Mouse (Mus musculus) liver, postnatal 0 days (tissue): ENCODE data around the gene Comt. TPM values are rescaled to one million over a fixed set of nuclear protein-coding genes. Genes with fewer than 3 reads are reported as not detected.

ENCODE experiments used
- ATAC-seq: fragments of 200-750 bp; cut with Nextera tagmentation; 2 replicates; pipeline ENCODE4 v1.8.0; 2017; ENCODE audit warnings: mild to moderate bottlenecking, moderate library complexity
- DNase-seq: peaks from one replicate; pipeline ENCODE4 v3.0.0-alpha.2; 2016
- H3K27ac ChIP-seq: fragments of 300-500 bp; sonication (generic); 2 replicates; pipeline ENCODE4 v1.5.1; 2014; ENCODE audit warnings: antibody characterized with exemption, moderate library complexity, mild to moderate bottlenecking, low read depth
- H3K27me3 ChIP-seq: fragments of 300-500 bp; sonication (generic); 2 replicates; pipeline ENCODE4 v1.6.1; 2014; ENCODE audit warnings: low read length, control low read depth, mixed read lengths; ENCODE audit not compliant: insufficient read depth
- H3K36me3 ChIP-seq: fragments of 300-500 bp; sonication (generic); replicated peaks from 2 replicates; pipeline ENCODE4 v1.6.1; 2014; ENCODE audit warnings: mild to moderate bottlenecking, control low read depth, low read length, moderate library complexity, mixed read lengths; ENCODE audit not compliant: insufficient read depth
- H3K4me1 ChIP-seq: fragments of 300-500 bp; sonication (generic); 2 replicates; pipeline ENCODE4 v1.6.1; 2014; ENCODE audit warnings: antibody characterized with exemption, mild to moderate bottlenecking, control low read depth; ENCODE audit not compliant: insufficient read depth
- H3K4me2 ChIP-seq: fragments of 300-500 bp; sonication (generic); 2 replicates; pipeline ENCODE4 v1.6.1; 2014; ENCODE audit warnings: low read depth, mild to moderate bottlenecking, low read length, moderate library complexity, mixed read lengths
- H3K4me3 ChIP-seq: fragments of 300-500 bp; sonication (generic); 2 replicates; pipeline ENCODE4 v1.5.1; 2014; ENCODE audit warnings: low read depth, low read length
- H3K9ac ChIP-seq: fragments of 300-500 bp; sonication (generic); replicated peaks from 2 replicates; pipeline ENCODE4 v1.6.1; 2014; ENCODE audit warnings: mild to moderate bottlenecking, moderate library complexity
- H3K9me3 ChIP-seq: fragments of 300-500 bp; sonication (generic); 2 replicates; pipeline ENCODE4 v1.6.1; 2016; ENCODE audit warnings: mild to moderate bottlenecking, control low read depth, low read length, mixed read lengths
- CTCF ChIP-seq: sonication (generic); IDR thresholded peaks from 2 replicates; pipeline ENCODE4 v1.5.1; 2016; ENCODE audit warnings: antibody characterized with exemption, low read depth
- EP300 ChIP-seq: IDR thresholded peaks from 2 replicates; pipeline ENCODE4 v1.6.1; 2016; ENCODE audit warnings: antibody characterized with exemption, low read depth, mild to moderate bottlenecking
- WGBS: fragments of 180-500 bp; shearing (Covaris S2); extraction: QIAGEN DNeasy Blood & Tissue Kit; methylation state at CpG from one replicate; pipeline ENCODE4 v1.1.7; 2014; ENCODE audit not compliant: insufficient replicate concordance; 5-methylcytosine and 5-hydroxymethylcytosine counted together
- polyA plus RNA-seq: library from polyadenylated mRNA; unstranded; fragments of >200 nt; fragmentation: Nextera tagmentation; extraction: Ambion mirVana; gene quantifications from 2 replicates; pipeline ENCODE4 v1.2.1, GENCODE M21; 2015

Gene Comt
- polyA plus RNA-seq, 1 experiment from 2014 or later: 125 TPM

GRCm38 (mm10) chr16:18459335-18459954, 32.8 kb upstream of the Comt start:
- Histone ChIP-seq H3K9me3 (no peaks in the 10 kb centered on the region), H3K27ac (peak overlapping the region; percentile 69; the same call in 1 of the 2 replicates), H3K4me3 (no peak overlapping the region), H3K9ac (0 out of 2 replicates have a peak overlapping the region, but pooled peaks have one; percentile 5), H3K36me3 (peaks cover 66% of the 10 kb centered on the region), H3K27me3 (no peaks in the 10 kb centered on the region), H3K4me2 (peak overlapping the region; percentile 1; the same call in 1 of the 2 replicates), H3K4me1 (peaks cover 7% of the 10 kb centered on the region; the same call in 1 of the 2 replicates)
- WGBS: 9% methylated on average over 12 of the region's 12 CpGs
- TF ChIP-seq EP300 (no peak), CTCF (no peak)
- DNase-seq: no peak
- peak; percentile 12; the same call in 1 of the 2 replicates for ATAC-seq

DNA sequence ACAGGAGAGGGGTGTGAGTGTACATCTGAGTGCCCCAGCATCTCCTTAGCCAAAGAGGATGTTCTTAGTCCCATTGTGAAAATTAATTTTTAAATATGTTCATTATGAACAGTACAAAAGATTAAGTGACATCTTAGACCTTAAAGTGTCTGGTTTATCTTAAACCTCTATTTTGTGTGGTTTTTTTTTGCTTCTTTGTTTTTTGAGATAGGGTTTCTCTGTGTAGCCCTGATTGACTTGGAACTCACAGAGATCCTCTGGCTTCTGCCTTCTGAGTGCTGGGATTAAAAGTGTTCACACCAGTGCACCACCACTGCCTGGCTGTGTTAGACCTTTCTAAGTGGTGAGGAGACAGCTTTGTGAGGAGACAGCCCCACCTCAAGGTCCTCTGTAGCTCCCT, 32.0 kb upstream of the Comt start:
- Histone ChIP-seq H3K27ac (no peak overlapping the region), H3K4me2 (no peak overlapping the region), H3K27me3 (no peaks in the 10 kb centered on the region), H3K4me1 (peaks cover 7% of the 10 kb centered on the region; the same call in 1 of the 2 replicates), H3K36me3 (peaks cover 66% of the 10 kb centered on the region), H3K9me3 (no peaks in the 10 kb centered on the region), H3K4me3 (no peak overlapping the region), H3K9ac (no peak overlapping the region)
- no peak for DNase-seq
- no peak for ATAC-seq
- no peak for TF ChIP-seq CTCF
- no peak for TF ChIP-seq EP300

GRCm38 (mm10) chr16:18455407-18455806, 28.8 kb upstream of the Comt start:
- TF ChIP-seq CTCF: no peak
- TF ChIP-seq EP300: no peak
- no peak overlapping the region for H3K4me2 ChIP-seq
- no peaks in the 10 kb centered on the region for H3K9me3 ChIP-seq
- H3K4me3 ChIP-seq: no peak overlapping the region
- H3K4me1 ChIP-seq: peaks cover 7% of the 10 kb centered on the region; the same call in 1 of the 2 replicates
- no peak for DNase-seq
- H3K27me3 ChIP-seq: no peaks in the 10 kb centered on the region
- H3K9ac ChIP-seq: no peak overlapping the region
- ATAC-seq: no peak
- peaks cover 51% of the 10 kb centered on the region for H3K36me3 ChIP-seq
- no peak overlapping the region for H3K27ac ChIP-seq
- whole genome bisulfite sequencing: 74% methylated on average over 6 of the region's 6 CpGs

GRCm38 (mm10) chr16:18453846-18454245, 27.2 kb upstream of the Comt start:
- H3K9ac ChIP-seq: no peak overlapping the region
- H3K9me3 ChIP-seq: no peaks in the 10 kb centered on the region
- H3K27ac ChIP-seq: no peak overlapping the region
- no peaks in the 10 kb centered on the region for H3K27me3 ChIP-seq
- 78% methylated on average over 5 of the region's 5 CpGs for WGBS
- DNase-seq (no peak), ATAC-seq (no peak)
- H3K4me2 ChIP-seq: no peak overlapping the region
- H3K4me3 ChIP-seq: no peak overlapping the region
- H3K36me3 ChIP-seq: peaks cover 56% of the 10 kb centered on the region
- 0 out of 2 replicates have a peak, but pooled peaks cover 2% of the 10 kb centered on the region for H3K4me1 ChIP-seq
- TF ChIP-seq EP300 (no peak), CTCF (no peak)

DNA sequence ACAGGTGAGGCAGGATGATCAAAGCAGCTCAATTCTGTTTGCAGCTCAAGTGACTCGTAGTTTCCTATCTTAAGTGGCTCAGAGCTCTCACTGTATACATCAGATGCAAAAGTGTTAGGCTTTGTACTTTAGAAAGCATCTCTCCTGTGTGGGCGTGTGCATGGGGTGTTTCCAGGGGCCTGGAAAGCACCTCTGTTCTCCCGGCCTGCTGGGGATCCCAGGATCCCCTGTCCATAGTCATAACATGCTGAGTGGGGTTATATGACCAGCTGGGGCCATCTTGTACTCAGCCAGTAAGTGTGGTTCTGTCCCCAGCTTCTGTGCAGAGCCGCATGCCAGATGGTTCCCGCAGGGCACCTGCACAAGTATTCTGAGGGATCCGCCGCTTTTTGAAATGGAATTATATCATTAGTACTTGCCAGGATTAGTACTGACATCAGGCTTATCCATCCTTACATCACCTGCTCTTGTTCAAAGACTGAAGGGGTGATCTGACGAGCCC, 25.8 kb upstream of the Comt start:
- Histone ChIP-seq H3K4me1 (no peaks in the 10 kb centered on the region), H3K9me3 (no peaks in the 10 kb centered on the region), H3K27ac (no peak overlapping the region), H3K27me3 (no peaks in the 10 kb centered on the region), H3K4me2 (no peak overlapping the region), H3K4me3 (no peak overlapping the region), H3K36me3 (peaks cover 55% of the 10 kb centered on the region), H3K9ac (no peak overlapping the region)
- 85% methylated on average over 8 of the region's 8 CpGs for WGBS
- no peak for ATAC-seq
- DNase-seq: no peak
- TF ChIP-seq CTCF: no peak
- TF ChIP-seq EP300: no peak

DNA sequence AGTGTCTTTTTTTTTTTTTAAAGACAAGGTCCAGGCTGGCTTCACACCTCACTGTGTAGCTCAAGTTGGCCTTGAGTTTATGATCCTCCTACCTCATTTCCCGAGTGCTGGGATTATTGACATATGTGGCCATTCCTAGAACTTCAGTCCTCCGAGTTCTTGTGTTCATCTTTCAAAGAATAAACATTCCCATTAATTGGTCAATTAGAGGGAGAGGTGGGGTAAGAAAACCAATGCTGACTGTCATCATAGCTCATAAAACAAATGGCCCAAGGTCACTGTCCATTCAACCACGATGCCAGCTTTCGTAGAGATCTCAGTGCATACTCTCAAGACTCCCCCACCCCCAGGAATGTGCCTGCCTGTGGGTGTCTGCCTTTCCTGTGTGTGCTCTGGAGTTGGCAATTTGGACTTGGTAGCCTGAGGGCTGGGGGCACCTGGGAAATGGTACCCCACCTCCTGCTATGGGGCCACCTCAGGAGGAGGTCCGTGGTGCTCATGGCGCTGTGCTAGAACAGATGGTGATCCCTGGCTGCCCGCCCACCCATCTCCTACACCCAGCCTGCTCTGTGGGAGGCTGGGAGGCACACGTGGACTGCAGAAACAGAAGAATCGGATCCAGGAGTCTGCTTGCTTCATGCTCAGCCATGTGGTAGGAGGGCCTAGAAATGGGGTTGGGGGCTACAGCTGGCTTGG, 25.0 kb upstream of the Comt start:
- H3K9me3 ChIP-seq: no peaks in the 10 kb centered on the region
- no peak overlapping the region for H3K4me3 ChIP-seq
- no peak overlapping the region for H3K4me2 ChIP-seq
- 85% methylated on average over 9 of the region's 9 CpGs for WGBS
- H3K27ac ChIP-seq: no peak overlapping the region
- no peaks in the 10 kb centered on the region for H3K4me1 ChIP-seq
- no peak for TF ChIP-seq CTCF
- TF ChIP-seq EP300: no peak
- H3K36me3 ChIP-seq: peaks cover 50% of the 10 kb centered on the region
- H3K27me3 ChIP-seq: no peaks in the 10 kb centered on the region
- ATAC-seq: no peak
- no peak overlapping the region for H3K9ac ChIP-seq
- no peak for DNase-seq
